Mouse (Mus musculus) embryo, embryonic 10 days (tissue): ENCODE results near the gene Cdkl3.

ENCODE experiments used
- DNase-seq: peaks from one replicate; pipeline ENCODE4 v3.0.0-alpha.2; 2015; ENCODE audit warnings: low spot score

The Cdkl3 gene

GRCm38 (mm10) chr11:52122045-52122444 lies 118.0 kb downstream of the Cdkl3 start:
- no peak for DNase-seq

GRCm38 (mm10) chr11:52124468-52124867 lies 120.4 kb downstream of the Cdkl3 start:
- no peak for DNase-seq

- no peak for DNase-seq
Measured at GRCm38 (mm10) chr11:52127169-52127568, 123.1 kb downstream of the Cdkl3 start.

GRCm38 (mm10) chr11:52127760-52128159 lies 123.7 kb downstream of the Cdkl3 start:
- DNase-seq, result no peak

- DNase-seq, result no peak
Measured at GRCm38 (mm10) chr11:52128316-52129061, 124.5 kb downstream of the Cdkl3 start.

- DNase-seq, result no peak
Measured at GRCm38 (mm10) chr11:52129171-52129570, 125.2 kb downstream of the Cdkl3 start.

GRCm38 (mm10) chr11:52129621-52130450 lies 125.8 kb downstream of the Cdkl3 start:
- DNase-seq, result no peak

GRCm38 (mm10) chr11:52130451-52131068 lies 126.5 kb downstream of the Cdkl3 start:
- no peak for DNase-seq
